Mouse (Mus musculus) erythroblast, embryonic 14.5 days (primary cell): ENCODE data around the gene Oprm1.

ENCODE experiments used
- GATA1 ChIP-seq: IDR thresholded peaks from 2 replicates; pipeline ENCODE4 v1.6.1; 2012; ENCODE audit warnings: low read length, inconsistent platforms, mixed read lengths
- TAL1 ChIP-seq: IDR thresholded peaks from 3 replicates; pipeline ENCODE4 v1.6.1; 2012; ENCODE audit warnings: low read length, inconsistent platforms, mixed read lengths

DNA sequence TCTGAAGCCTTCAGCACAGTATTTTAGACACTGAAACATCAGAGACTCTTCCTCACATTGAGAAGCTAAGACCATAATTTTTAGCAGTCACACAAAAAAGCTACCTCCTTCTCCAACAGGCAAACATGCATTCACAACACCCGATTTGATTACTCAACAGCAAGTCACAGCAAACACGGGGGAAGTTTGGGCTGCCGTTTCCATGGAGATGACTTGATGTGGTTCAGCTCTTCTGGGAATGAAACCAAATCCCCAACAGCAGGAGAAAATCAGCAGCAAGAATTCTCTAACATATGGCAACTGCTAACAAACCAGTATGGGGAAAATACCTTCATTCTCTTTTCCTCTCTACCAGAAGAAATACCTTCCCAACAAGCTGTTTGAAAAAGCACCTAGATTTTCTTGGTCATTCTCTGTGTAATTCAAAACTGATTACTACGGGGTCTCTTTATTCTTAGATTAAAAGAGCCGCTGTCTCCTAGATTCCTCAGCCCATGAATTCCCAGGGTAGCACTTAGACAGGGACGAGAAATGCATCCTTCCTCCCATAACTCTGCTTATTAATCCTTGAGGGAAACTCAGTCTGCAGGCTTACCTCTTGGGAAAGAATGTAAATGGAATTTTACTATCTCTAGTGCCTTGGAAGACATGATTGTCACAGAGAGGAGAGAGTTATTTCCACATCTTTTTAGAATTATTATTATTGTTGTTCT, 158.4 kb downstream of the Oprm1 start:
- TF ChIP-seq TAL1, result no peak
- TF ChIP-seq GATA1, result no peak
